In genomic region chr19:56907850-56908249, GRCm38 (mm10) we compare ENCODE assay signal across 12 mouse cellular contexts. TPM values are rescaled to one million over a fixed set of nuclear protein-coding genes. Genes with fewer than 3 reads are reported as not detected.
"Had no signal": no experiment of that assay in that cellular context is flagged by ENCODE, and none has a peak within 500 bp of the region (broad histone marks: within the 10 kb centered on the region; RNA-seq: fewer than 3 reads in every experiment).

No protein-coding gene starts in this region.

- H3K9ac ChIP-seq: limb, embryonic 15.5 days; liver, embryonic 14.5 days; liver, postnatal 0 days; lung, embryonic 14.5 days; midbrain, embryonic 12.5 days; midbrain, embryonic 15.5 days; neural tube, embryonic 12.5 days; neural tube, embryonic 15.5 days; stomach, embryonic 15.5 days had no signal

- H3K27ac ChIP-seq: layer of hippocampus, adult 2 months; limb, embryonic 15.5 days; liver, embryonic 14.5 days; macrophage; midbrain, embryonic 12.5 days; midbrain, embryonic 15.5 days; neural tube, embryonic 12.5 days; neural tube, embryonic 15.5 days; stomach, embryonic 15.5 days had no signal

- H3K36me3 ChIP-seq: limb, embryonic 15.5 days; midbrain, embryonic 12.5 days; midbrain, embryonic 15.5 days; neural tube, embryonic 12.5 days; neural tube, embryonic 15.5 days; stomach, embryonic 15.5 days had no signal

- H3K4me3 ChIP-seq: layer of hippocampus, adult 2 months; limb, embryonic 15.5 days; midbrain, embryonic 12.5 days; midbrain, embryonic 15.5 days; neural tube, embryonic 12.5 days; neural tube, embryonic 15.5 days; stomach, embryonic 15.5 days had no signal

- H3K27me3 ChIP-seq: limb, embryonic 15.5 days; midbrain, embryonic 15.5 days; neural tube, embryonic 12.5 days; neural tube, embryonic 15.5 days; stomach, embryonic 15.5 days had no signal

- H3K4me1 ChIP-seq: stomach, embryonic 15.5 days had no signal

- H3K9me3 ChIP-seq: limb, embryonic 15.5 days; midbrain, embryonic 12.5 days; midbrain, embryonic 15.5 days; neural tube, embryonic 12.5 days; neural tube, embryonic 15.5 days; stomach, embryonic 15.5 days had no signal

- H3K4me2 ChIP-seq: limb, embryonic 15.5 days; liver, embryonic 11.5 days; lung, embryonic 14.5 days; midbrain, embryonic 12.5 days; midbrain, embryonic 15.5 days; neural tube, embryonic 12.5 days; neural tube, embryonic 15.5 days; stomach, embryonic 15.5 days had no signal

RNA-seq across cellular contexts. Expression of gene Vwa2, which starts 33.8 kb away (rescaled TPM):
- polyA plus RNA-seq: liver, postnatal 0 days; macrophage had no signal
